Mouse (Mus musculus) embryo, embryonic 11 days (tissue): ENCODE measurements around the gene Efhc1.

Source experiments
- DNase-seq: peaks from one replicate; pipeline ENCODE4 v3.0.0-alpha.2; 2015

Efhc1 gene

DNA sequence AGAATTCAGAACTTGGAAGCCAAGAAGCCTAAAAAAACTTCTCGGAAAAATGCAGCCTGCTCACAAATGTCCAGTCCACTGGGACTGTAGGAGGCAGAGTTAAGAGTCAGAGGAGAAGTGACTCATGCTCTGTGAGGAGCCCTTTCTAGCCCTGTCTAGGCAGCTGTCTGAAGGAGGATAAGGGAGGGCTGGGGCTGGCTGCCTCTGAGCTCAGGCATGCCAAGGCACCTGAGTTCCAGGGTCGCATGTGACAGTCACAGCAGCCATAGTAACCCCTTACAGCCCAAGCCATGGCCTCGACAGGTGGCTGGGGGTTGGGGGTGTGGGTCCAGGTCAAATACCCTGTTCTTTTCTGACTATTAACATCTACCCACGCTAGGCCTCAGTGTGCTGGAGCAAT, 57.5 kb downstream of the Efhc1 start:
- no peak for DNase-seq

- DNase-seq = no peak
Observed at GRCm38 (mm10) chr1:21010282-21010800, 58.9 kb downstream of the Efhc1 start.

- no peak for DNase-seq
Observed at GRCm38 (mm10) chr1:21014463-21014862, 63.0 kb downstream of the Efhc1 start.

DNA sequence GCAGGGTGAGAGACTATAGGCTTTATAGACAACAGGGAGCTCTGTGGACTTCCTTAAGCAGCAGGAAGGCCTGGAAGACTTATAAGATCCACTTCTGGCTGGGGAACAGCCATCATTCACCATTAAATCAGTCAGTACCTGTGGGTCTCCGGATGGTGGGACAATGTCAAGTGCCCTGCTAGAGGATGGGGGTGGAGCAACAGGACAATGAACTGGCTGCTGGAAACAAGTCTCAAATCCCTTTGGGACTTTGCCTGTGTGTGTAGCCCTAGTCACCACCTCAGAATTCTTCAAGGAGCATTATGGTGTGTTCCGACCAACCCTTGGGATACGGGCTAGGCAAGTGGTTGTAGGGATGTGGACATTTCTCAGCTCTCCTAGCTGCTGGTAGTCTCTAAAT, 71.7 kb downstream of the Efhc1 start:
- no peak for DNase-seq

GRCm38 (mm10) chr1:21025203-21025602, 73.8 kb downstream of the Efhc1 start:
- DNase-seq = no peak

GRCm38 (mm10) chr1:21026534-21026933, 75.1 kb downstream of the Efhc1 start:
- DNase-seq = no peak

DNA sequence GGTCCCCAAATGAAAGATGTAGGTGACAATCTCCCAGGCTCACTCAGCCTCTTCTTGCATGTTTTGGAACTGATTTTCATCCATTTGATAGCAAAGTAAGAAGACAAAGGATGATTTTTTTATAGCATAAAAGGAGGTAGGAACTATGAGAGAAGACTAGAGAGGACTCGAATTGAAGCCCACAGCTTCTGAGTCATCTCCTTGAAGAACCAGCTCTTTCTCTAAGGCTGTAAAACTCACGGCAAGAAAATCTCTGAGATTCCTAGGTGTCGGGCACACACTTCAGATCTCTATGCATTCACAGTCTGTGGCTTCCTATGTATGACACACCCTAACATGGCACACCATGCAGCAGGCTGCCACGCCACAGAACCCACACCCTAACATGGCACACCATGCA, 77.6 kb downstream of the Efhc1 start:
- DNase-seq = no peak

DNA sequence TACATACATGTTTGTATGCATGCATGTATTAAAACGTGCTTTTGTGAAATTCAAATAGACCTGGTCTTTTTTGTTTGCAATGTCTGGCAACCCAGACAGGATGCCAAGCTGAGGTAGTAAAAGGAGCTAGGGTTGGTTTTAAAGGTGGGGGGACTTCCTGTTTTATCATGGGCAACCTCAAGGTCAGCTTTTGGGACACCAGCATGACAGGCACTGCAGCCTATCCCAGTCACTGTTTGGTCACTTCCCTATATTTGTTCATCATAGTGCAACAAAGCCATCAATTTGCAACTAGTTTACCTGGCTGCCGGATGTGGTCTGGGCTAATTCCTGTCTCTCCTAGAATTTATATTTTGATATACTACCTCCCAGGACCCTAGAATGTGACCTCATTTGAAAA, 80.2 kb downstream of the Efhc1 start:
- no peak for DNase-seq

GRCm38 (mm10) chr1:21033065-21033791, 81.8 kb downstream of the Efhc1 start:
- DNase-seq = no peak

GRCm38 (mm10) chr1:21033792-21034119, 82.3 kb downstream of the Efhc1 start:
- peak; percentile 42 for DNase-seq

GRCm38 (mm10) chr1:21035878-21036277, 84.5 kb downstream of the Efhc1 start:
- DNase-seq = no peak

DNA sequence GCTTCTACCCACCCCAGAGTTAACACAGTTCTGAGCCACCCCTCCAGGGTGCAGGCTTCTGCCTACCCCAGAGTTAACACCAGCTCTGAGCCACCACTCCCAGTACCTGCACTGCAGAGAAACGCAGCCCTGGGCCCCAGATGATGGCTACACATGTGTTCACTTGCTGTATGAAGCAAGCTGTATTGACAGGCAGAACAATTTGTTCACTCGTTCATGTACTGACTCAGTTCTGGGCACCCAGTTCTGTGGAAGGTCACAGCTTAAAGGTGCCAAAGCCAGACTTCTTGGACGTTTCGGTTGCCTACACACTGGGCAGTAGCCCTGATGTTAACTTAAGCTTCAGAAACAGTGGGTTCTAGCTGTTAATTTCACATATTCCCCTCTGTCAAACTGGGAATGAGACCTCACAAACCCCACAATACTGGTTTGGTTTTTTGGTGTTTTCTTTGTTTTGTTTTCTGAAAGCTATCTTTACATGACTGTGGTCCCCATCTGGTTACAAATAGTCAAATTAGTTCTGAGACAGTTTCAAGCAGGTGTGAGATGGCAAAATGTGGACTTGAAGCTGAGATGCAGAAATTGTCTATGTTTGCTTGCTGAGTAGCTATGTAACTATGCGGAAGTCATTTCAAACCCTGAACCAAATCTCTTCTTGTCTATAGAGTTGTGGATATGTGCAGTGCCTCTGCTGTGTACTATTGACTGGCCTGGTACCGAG, 86.6 kb downstream of the Efhc1 start:
- DNase-seq = no peak

DNA sequence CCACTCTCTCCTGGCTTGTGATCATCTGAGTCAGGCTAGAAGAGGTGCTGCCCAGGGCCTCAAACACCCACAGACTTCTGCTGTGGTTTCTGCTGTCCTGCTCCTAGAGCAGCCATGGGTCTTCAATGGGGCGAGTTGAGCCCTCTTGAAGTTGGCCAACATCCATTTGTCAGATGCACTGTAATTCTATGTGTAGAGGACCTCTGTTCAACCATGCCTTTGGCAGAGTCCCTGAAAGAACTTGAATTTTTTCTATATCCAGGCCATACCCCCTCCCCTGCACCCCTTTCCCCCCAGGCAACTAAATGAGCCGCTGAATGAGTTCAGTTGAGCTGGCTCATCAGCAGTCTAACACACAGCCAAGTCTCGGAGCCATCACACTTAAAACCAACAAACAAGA, 88.1 kb downstream of the Efhc1 start:
- no peak for DNase-seq

GRCm38 (mm10) chr1:21040173-21040572, 88.7 kb downstream of the Efhc1 start:
- no peak for DNase-seq
